Mouse (Mus musculus): ENCODE results near the gene Arf6. TPM values are rescaled to one million over a fixed set of nuclear protein-coding genes. Genes with fewer than 3 reads are reported as not detected.

Arf6 gene
- polyA plus RNA-seq, 1 experiment, result 87.3 TPM

DNA sequence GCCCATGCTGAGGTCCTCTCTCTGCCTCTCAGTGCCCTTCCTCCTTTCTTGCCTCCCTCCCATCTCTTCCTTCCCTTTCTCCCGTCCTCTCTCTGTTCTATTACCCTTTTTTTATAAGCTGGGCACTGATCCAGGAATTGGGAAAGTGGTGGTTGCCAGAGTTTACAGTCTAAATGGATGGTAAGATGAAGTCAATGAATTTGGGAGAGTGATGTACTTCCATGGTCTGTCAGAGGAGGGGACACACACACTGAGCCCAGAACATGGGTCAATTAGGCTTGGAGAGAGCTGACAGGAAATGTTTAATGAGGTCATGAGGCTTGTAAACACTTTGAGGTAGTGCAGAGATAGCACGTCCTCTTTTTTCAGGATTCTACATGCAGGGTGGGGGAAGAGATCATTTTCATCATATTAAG is 28.9 kb downstream of the Arf6 start:
- Histone ChIP-seq H3K27me3 (ENCODE audit: control insufficient read depth, insufficient read depth, insufficient read length) (no peaks in the 10 kb centered on the region), H3K79me2 (ENCODE audit: control insufficient read depth, insufficient read depth) (no peaks in the 10 kb centered on the region), H3K36me3 (ENCODE audit: control insufficient read depth, insufficient read depth) (no peaks in the 10 kb centered on the region), H3K79me3 (ENCODE audit: low read depth) (no peaks in the 10 kb centered on the region), H3ac (ENCODE audit: control insufficient read depth, insufficient read length, low read depth) (no peak overlapping the region), H3K4me3 (ENCODE audit: insufficient read depth, poor library complexity, severe bottlenecking) (no peak overlapping the region)
- no peak for TF ChIP-seq CTCF (IDR thresholded peaks at IDR 0.05; ENCODE audit: control insufficient read depth, insufficient read depth, insufficient read length)
- no peak for TF ChIP-seq USF1 (IDR thresholded peaks at IDR 0.05; ENCODE audit: low read depth)
- TF ChIP-seq MYOG (IDR thresholded peaks at IDR 0.05; ENCODE audit: control insufficient read depth, extremely low read depth, insufficient read length), result no peak
- no peak for TF ChIP-seq CEBPB (IDR thresholded peaks at IDR 0.05; ENCODE audit: low read depth)
- TF ChIP-seq FOSL1 (IDR thresholded peaks at IDR 0.05; ENCODE audit: insufficient read depth, low read length, poor library complexity, severe bottlenecking), result no peak
- TF ChIP-seq MAX (IDR thresholded peaks at IDR 0.05), result no peak
- TF ChIP-seq MYOD1 (IDR thresholded peaks at IDR 0.05; ENCODE audit: control insufficient read depth, insufficient read length, low read depth), result no peak

DNA sequence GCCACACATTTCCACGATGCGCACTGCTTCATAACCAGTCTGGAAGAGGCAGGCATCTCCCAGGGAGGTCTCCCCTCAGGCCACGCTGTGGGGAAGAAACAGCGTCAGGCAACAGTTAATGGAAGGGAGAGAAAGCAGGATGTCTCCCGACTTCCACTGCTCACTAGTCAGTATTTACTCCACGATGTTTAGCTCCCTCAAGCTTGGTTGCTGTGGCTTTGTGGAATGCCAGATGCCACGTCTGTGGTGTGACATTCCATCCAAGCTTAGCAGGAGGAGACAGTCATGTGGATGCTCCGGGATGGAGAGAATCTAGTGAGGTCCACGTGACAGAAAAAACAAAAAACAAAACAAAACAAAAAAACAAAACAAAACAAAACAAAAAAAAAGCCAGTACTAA is 30.1 kb downstream of the Arf6 start:
- Histone ChIP-seq H3K36me3 (ENCODE audit: control insufficient read depth, insufficient read depth) (no peaks in the 10 kb centered on the region), H3K79me2 (ENCODE audit: control insufficient read depth, insufficient read depth) (no peaks in the 10 kb centered on the region), H3K27me3 (ENCODE audit: control insufficient read depth, insufficient read depth, insufficient read length) (no peaks in the 10 kb centered on the region), H3K4me3 (ENCODE audit: insufficient read depth, poor library complexity, severe bottlenecking) (no peak overlapping the region), H3K79me3 (ENCODE audit: low read depth) (no peaks in the 10 kb centered on the region), H3ac (ENCODE audit: control insufficient read depth, insufficient read length, low read depth) (peak overlapping the region; percentile 56)
- no peak for TF ChIP-seq FOSL1 (IDR thresholded peaks at IDR 0.05; ENCODE audit: insufficient read depth, low read length, poor library complexity, severe bottlenecking)
- TF ChIP-seq CTCF (IDR thresholded peaks at IDR 0.05; ENCODE audit: control insufficient read depth, insufficient read depth, insufficient read length), result no peak
- TF ChIP-seq USF1 (IDR thresholded peaks at IDR 0.05; ENCODE audit: low read depth), result peak; percentile 15
- no peak for TF ChIP-seq CEBPB (IDR thresholded peaks at IDR 0.05; ENCODE audit: low read depth)
- no peak for TF ChIP-seq MAX (IDR thresholded peaks at IDR 0.05)
- no peak for TF ChIP-seq MYOG (IDR thresholded peaks at IDR 0.05; ENCODE audit: control insufficient read depth, extremely low read depth, insufficient read length)
- TF ChIP-seq MYOD1 (IDR thresholded peaks at IDR 0.05; ENCODE audit: control insufficient read depth, insufficient read length, low read depth), result no peak

DNA sequence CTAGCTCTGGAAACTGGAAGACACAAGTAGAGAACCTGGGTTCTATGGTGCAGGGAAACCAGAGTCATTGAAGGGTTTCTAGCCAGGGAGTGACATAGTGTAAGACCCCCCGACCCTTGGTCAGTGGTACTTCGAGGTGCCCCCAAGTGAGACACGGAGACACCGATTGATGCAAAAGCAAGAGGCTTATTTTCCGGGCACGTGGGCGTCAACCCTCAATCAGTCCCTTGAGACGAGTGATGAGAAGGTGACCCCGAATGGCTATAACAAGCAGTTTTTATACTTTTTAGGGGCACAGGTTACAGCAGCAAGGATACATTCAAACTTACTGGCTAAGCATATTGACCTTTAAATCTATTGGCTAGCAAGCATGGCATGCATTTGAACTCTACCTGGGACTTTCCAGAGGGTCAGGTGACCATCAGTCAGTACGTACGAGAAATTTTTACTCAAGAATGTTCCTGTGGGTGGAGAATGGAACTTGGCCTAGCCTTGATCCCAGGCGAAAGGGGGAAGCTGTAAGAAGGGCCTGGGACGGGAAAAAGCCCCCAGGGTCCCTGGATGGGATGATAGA is 30.7 kb downstream of the Arf6 start:
- Histone ChIP-seq H3K27me3 (ENCODE audit: control insufficient read depth, insufficient read depth, insufficient read length) (no peaks in the 10 kb centered on the region), H3ac (ENCODE audit: control insufficient read depth, insufficient read length, low read depth) (no peak overlapping the region), H3K79me2 (ENCODE audit: control insufficient read depth, insufficient read depth) (no peaks in the 10 kb centered on the region), H3K36me3 (ENCODE audit: control insufficient read depth, insufficient read depth) (no peaks in the 10 kb centered on the region), H3K4me3 (ENCODE audit: insufficient read depth, poor library complexity, severe bottlenecking) (no peak overlapping the region), H3K79me3 (ENCODE audit: low read depth) (no peaks in the 10 kb centered on the region)
- TF ChIP-seq FOSL1 (IDR thresholded peaks at IDR 0.05; ENCODE audit: insufficient read depth, low read length, poor library complexity, severe bottlenecking) (no peak), CEBPB (IDR thresholded peaks at IDR 0.05; ENCODE audit: low read depth) (no peak), CTCF (IDR thresholded peaks at IDR 0.05; ENCODE audit: control insufficient read depth, insufficient read depth, insufficient read length) (no peak), MAX (IDR thresholded peaks at IDR 0.05) (no peak), MYOG (IDR thresholded peaks at IDR 0.05; ENCODE audit: control insufficient read depth, extremely low read depth, insufficient read length) (no peak), MYOD1 (IDR thresholded peaks at IDR 0.05; ENCODE audit: control insufficient read depth, insufficient read length, low read depth) (no peak), USF1 (IDR thresholded peaks at IDR 0.05; ENCODE audit: low read depth) (no peak)

DNA sequence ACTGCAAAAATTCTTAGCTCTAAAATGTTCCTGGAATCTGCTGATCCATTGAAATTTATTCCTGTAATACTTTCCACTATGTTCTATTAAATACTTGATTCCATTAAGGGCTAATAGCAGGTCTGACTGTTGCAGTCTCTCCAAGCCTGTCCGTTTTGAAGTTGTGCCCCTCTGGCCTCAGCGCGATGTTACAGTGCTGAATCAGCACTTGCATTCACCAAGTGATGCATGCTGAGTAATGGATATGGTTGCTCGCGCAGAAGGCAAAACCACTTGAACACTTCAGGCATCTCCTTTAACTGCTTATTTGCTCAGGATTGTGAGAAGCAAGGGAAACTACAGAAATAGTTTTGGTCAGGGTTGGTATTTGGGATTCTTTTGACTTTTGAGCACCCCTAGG is 38.8 kb downstream of the Arf6 start:
- Histone ChIP-seq H3K4me3 (ENCODE audit: insufficient read depth, poor library complexity, severe bottlenecking) (no peak overlapping the region), H3ac (ENCODE audit: control insufficient read depth, insufficient read length, low read depth) (no peak overlapping the region), H3K36me3 (ENCODE audit: control insufficient read depth, insufficient read depth) (no peaks in the 10 kb centered on the region), H3K27me3 (ENCODE audit: control insufficient read depth, insufficient read depth, insufficient read length) (no peaks in the 10 kb centered on the region), H3K79me3 (ENCODE audit: low read depth) (no peaks in the 10 kb centered on the region), H3K79me2 (ENCODE audit: control insufficient read depth, insufficient read depth) (no peaks in the 10 kb centered on the region)
- TF ChIP-seq MAX (IDR thresholded peaks at IDR 0.05) (no peak), FOSL1 (IDR thresholded peaks at IDR 0.05; ENCODE audit: insufficient read depth, low read length, poor library complexity, severe bottlenecking) (no peak), USF1 (IDR thresholded peaks at IDR 0.05; ENCODE audit: low read depth) (no peak)

DNA sequence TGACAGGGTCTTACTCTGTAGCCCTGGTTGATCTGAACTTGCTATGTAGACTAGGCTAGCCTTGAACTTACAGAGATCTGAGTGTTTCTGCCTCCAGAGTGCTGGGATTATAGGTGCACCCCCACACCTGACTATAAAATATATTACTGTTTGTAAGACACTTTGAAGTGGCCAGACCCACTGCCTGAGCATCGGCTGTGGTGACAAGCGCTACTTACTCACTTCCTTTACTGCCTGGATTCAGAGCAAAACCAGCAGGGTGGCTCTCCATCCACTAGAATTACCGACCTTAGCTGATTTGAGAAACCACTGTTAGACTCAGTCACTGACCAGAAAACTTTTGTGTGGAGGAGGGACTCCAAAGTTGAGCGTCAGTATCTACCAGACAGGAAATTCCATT is 40.0 kb downstream of the Arf6 start:
- Histone ChIP-seq H3K27me3 (ENCODE audit: control insufficient read depth, insufficient read depth, insufficient read length) (no peaks in the 10 kb centered on the region), H3ac (ENCODE audit: control insufficient read depth, insufficient read length, low read depth) (no peak overlapping the region), H3K4me3 (ENCODE audit: insufficient read depth, poor library complexity, severe bottlenecking) (no peak overlapping the region), H3K36me3 (ENCODE audit: control insufficient read depth, insufficient read depth) (no peaks in the 10 kb centered on the region), H3K79me3 (ENCODE audit: low read depth) (no peaks in the 10 kb centered on the region), H3K79me2 (ENCODE audit: control insufficient read depth, insufficient read depth) (no peaks in the 10 kb centered on the region)
- TF ChIP-seq MYOD1 (IDR thresholded peaks at IDR 0.05; ENCODE audit: control insufficient read depth, insufficient read length, low read depth) (no peak), CEBPB (IDR thresholded peaks at IDR 0.05; ENCODE audit: low read depth) (no peak), CTCF (IDR thresholded peaks at IDR 0.05; ENCODE audit: control insufficient read depth, insufficient read depth, insufficient read length) (no peak)

DNA sequence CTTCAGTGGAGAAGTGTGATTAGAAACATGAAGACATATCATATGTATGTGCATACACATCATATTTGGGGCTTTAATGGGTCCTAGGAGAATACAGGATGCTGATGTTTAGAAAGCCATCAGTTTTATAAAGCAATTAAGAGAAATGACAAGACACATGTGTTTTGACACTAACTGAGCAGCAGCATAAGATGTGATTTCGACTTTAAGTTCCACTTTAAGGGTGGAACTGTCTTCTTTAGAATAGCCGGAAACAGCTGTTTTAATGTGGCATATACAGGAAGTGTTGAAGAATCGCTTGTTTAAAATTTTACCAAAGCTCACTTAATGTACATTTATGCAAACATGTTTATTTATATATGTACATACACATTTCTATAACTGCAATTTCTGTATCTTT is 41.4 kb downstream of the Arf6 start:
- TF ChIP-seq FOSL1 (IDR thresholded peaks at IDR 0.05; ENCODE audit: insufficient read depth, low read length, poor library complexity, severe bottlenecking) (no peak), MYOG (IDR thresholded peaks at IDR 0.05; ENCODE audit: control insufficient read depth, extremely low read depth, insufficient read length) (no peak), USF1 (IDR thresholded peaks at IDR 0.05; ENCODE audit: low read depth) (no peak), MAX (IDR thresholded peaks at IDR 0.05) (no peak), CTCF (IDR thresholded peaks at IDR 0.05; ENCODE audit: control insufficient read depth, insufficient read depth, insufficient read length) (no peak), MYOD1 (IDR thresholded peaks at IDR 0.05; ENCODE audit: control insufficient read depth, insufficient read length, low read depth) (no peak), CEBPB (IDR thresholded peaks at IDR 0.05; ENCODE audit: low read depth) (no peak)
- Histone ChIP-seq H3K27me3 (ENCODE audit: control insufficient read depth, insufficient read depth, insufficient read length) (no peaks in the 10 kb centered on the region), H3ac (ENCODE audit: control insufficient read depth, insufficient read length, low read depth) (no peak overlapping the region), H3K4me3 (ENCODE audit: insufficient read depth, poor library complexity, severe bottlenecking) (no peak overlapping the region), H3K36me3 (ENCODE audit: control insufficient read depth, insufficient read depth) (no peaks in the 10 kb centered on the region), H3K79me3 (ENCODE audit: low read depth) (no peaks in the 10 kb centered on the region), H3K79me2 (ENCODE audit: control insufficient read depth, insufficient read depth) (no peaks in the 10 kb centered on the region)
